Mouse (Mus musculus) ES-E14 (cell line): ENCODE data around the gene Hrh1.

Source experiments
- CHD2 ChIP-seq: IDR thresholded peaks from 2 replicates; pipeline ENCODE4 v1.6.1; 2014; ENCODE audit warnings: mild to moderate bottlenecking, low read depth, low read length, inconsistent platforms
- HCFC1 ChIP-seq: IDR thresholded peaks from 2 replicates; pipeline ENCODE4 v1.6.1; 2012; ENCODE audit warnings: low read length, inconsistent platforms, borderline replicate concordance; ENCODE audit not compliant: insufficient read depth
- MAFK ChIP-seq: IDR thresholded peaks from 2 replicates; pipeline ENCODE4 v1.6.1; 2014; ENCODE audit warnings: mild to moderate bottlenecking, low read depth, low read length, inconsistent platforms; ENCODE audit not compliant: insufficient read depth
- ZC3H11A ChIP-seq: IDR thresholded peaks from 2 replicates; pipeline ENCODE4 v1.6.1; 2012; ENCODE audit warnings: low read depth, mild to moderate bottlenecking, inconsistent platforms, low read length, borderline replicate concordance
- ZNF384 ChIP-seq: IDR thresholded peaks from 2 replicates; pipeline ENCODE4 v1.6.1; 2012; ENCODE audit warnings: low read depth, low read length, inconsistent platforms

DNA sequence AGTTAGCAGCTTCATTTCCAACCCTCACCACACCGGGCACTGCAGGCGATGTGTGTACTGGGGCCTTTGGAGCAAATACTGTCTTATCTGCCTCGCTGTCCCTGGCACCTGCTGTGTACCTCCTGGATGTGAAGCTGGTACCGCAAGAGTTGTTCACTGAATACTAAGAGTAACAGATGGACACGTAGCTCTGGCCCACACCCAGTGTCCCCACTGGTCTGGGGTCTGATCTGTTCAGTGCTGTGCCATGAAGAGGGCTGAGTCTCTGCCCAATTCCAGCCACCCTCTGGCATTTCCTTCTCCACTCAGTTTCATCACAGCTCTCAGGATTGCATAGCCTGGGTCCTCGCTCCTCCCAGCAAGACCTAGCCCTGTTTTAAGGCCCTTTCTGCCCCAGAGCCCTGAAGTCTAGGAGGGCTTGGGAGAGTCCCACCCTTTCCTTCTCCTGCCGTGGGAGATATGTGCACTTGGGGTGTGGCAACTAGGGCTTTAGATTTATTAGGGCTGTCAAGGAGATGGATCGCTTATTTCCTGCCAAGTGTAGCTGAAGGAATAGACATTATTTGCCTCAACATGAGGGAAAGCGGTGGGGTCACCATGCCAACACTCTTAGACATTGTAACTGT is 25.4 kb downstream of the Hrh1 start:
- TF ChIP-seq MAFK (no peak), CHD2 (no peak), ZC3H11A (no peak), ZNF384 (no peak), HCFC1 (no peak)
